Mouse (Mus musculus) cerebellum, adult (tissue): ENCODE measurements around the gene Lrrc46.

Experiments used
- ATAC-seq: cut with Nextera tagmentation; 2 replicates; pipeline ENCODE4 v1.9.2; 2017; ENCODE audit warnings: mild to moderate bottlenecking, moderate library complexity, mixed read lengths; ENCODE audit not compliant: insufficient number of reproducible peaks, low FRiP score, low TSS enrichment

Gene Lrrc46

DNA sequence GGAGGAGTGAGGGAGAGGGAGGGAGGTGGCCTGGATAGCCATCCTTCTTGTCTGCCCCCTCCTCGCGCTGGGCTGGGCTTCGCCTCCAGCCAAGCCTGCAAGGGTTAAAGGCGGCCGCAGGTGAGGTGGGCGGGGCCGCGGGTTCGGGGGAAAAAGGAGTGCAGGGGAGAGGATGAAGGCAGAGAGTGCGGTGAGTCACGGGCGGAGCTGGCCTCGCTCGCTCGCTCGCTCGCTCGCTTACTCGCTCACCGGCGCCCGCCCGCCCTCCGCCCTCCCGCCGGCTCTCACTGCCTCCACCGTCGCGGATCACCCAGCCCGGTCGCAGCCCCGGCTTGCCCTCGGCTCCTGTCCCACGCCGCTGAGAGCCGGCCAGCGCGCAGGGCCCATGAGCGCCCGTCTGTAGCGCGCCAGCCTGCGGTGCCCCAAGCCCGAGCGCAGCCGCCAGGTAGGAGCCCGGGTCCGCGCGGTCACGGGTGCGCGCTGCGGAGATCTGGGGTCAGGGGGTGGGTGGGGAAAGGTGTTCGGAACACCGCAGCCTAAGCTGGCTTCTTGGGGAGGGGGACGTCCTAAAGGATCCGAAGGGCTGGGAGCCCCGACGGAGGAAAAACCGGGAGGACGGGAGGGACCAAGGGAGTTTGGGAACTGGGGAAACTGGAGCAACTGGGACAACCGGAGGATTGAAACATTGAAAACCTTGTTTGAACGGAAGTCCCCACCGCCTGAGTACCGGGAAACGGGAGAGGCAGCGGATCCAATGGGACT is 22.4 kb downstream of the Lrrc46 start:
- ATAC-seq: no peak

- no peak for ATAC-seq
Observed at GRCm38 (mm10) chr11:97017696-97018582, 23.3 kb downstream of the Lrrc46 start.

- ATAC-seq: no peak
Observed at GRCm38 (mm10) chr11:97013121-97013670, 28.0 kb downstream of the Lrrc46 start, which contains the start of gene Sp6. Gene Sp6, plus strand, starts transcription at chr11:97013394.

DNA sequence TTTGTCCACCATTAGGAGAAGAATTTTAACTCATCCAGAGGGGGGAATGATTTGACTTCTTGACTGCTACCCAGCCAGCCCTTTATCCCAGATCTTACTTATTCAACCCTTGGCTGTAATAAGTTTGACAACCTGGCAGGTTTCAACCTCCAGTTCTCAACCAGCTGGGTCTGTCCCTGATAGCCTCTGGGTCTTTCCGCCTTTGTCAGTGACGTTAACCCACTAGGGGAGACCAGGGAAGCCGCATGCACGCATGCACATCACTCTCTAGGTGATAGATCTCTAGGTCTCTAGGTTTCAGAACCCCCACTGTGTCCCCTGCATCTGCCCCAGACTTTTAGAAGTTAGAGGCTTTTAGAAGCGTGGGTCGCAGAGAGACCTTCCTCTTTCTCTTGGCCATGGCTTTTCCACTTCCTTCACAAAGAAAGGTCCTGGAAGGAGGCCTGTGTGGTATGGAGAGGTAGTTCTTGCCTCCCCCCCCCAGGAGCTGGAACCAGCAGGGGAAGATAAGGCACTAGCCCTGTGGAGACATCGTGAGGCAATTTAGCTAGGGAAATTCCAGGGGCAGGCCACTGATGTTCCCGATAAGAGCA is 31.9 kb downstream of the Lrrc46 start:
- ATAC-seq: no peak

GRCm38 (mm10) chr11:97007093-97007794 is 34.0 kb downstream of the Lrrc46 start:
- no peak for ATAC-seq

- ATAC-seq: no peak
Observed at GRCm38 (mm10) chr11:97003170-97003569, 38.0 kb downstream of the Lrrc46 start.

DNA sequence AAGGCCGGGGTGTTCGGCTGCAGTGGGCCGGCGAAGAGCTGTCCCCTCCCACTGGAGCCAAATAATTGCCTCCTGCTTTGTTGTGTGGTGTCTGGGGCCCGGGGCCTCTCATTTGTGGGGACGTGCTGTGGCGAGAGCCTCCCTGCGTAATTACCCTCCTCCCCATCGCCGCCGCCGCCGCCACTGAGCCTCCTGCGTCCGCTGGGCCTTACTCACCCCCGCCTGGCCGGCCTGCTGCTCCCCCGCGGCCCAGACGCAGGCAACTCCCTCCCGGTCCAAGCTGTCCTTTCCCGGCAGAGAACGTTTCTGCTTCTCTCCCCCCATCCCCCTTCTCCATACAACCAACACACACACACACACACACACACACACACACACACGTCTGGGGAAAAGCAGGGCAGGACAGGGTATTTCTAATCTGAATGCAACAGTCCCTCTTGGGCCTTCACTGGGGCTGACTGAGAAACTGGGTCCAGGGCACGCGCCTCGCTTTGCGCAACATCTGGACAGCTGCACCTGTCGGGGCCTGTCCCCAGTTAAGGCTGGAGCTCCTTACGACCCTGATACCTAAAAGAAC is 43.7 kb downstream of the Lrrc46 start:
- no peak; the same call in 1 of the 2 replicates for ATAC-seq

- ATAC-seq: no peak
Observed at GRCm38 (mm10) chr11:96996773-96997379, 44.3 kb downstream of the Lrrc46 start.

GRCm38 (mm10) chr11:96995836-96996772 is 45.1 kb downstream of the Lrrc46 start:
- no peak for ATAC-seq

- no peak for ATAC-seq
Observed at GRCm38 (mm10) chr11:96995031-96995430, 46.2 kb downstream of the Lrrc46 start.

- ATAC-seq: no peak
Observed at GRCm38 (mm10) chr11:96992722-96993311, 48.4 kb downstream of the Lrrc46 start.

GRCm38 (mm10) chr11:96991501-96991900 is 49.7 kb downstream of the Lrrc46 start:
- no peak for ATAC-seq

GRCm38 (mm10) chr11:96987873-96988655 is 53.1 kb downstream of the Lrrc46 start:
- ATAC-seq: no peak

- ATAC-seq: no peak
Observed at GRCm38 (mm10) chr11:96986463-96986862, 54.7 kb downstream of the Lrrc46 start.

DNA sequence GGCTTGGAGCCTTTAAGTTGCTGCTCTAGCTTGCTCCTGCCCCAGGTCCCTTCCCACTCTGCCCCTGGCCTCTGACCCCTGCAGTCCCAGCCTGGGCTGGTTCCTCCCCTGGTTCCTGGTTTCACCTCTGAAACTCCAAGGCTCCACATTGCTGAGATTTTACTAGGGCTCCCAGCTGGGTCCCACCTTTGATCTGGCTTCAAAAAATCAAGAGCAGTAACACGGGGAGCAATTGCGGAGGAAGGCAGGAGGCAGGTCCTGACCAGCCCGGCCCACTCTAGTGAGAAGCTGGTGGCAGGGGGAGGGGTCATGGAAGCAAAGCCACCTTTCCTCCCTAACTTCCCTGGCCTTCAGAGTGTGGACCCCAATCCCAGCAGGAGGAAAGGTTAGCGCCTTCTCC is 56.3 kb downstream of the Lrrc46 start:
- ATAC-seq: no peak
